Mouse (Mus musculus) CH12.LX (cell line): Measurements from ENCODE around the gene Mfsd4b5. TPM values are rescaled to one million over a fixed set of nuclear protein-coding genes. Genes with fewer than 3 reads are reported as not detected.

Experiments used
- DNase-seq: peaks from one replicate; pipeline ENCODE4 v3.0.0-alpha.2; 2013; ENCODE audit errors: extremely low read depth
- H3K27ac ChIP-seq: 2 replicates; pipeline ENCODE4 v1.5.1; 2012; ENCODE audit warnings: low read depth, mild to moderate bottlenecking, control low read depth, moderate library complexity; ENCODE audit not compliant: insufficient read depth
- H3K27me3 ChIP-seq: replicated peaks from 2 replicates; pipeline ENCODE3; 2012; ENCODE audit warnings: inconsistent platforms
- H3K36me3 ChIP-seq, 2 experiments: replicated peaks in 1 of 2; 2 replicates each; pipeline versions ENCODE3 to v1.6.1; 2012; ENCODE audit warnings: inconsistent platforms in 1 of 2, low read length in 1 of 2, mild to moderate bottlenecking in 1 of 2, mixed read lengths in 1 of 2, moderate library complexity in 1 of 2; ENCODE audit not compliant: control insufficient read depth in 1 of 2, insufficient read depth in 1 of 2
- H3K4me1 ChIP-seq, 2 experiments: 2 replicates each; pipeline ENCODE4 v1.6.1; 2012; ENCODE audit warnings: inconsistent platforms in 1 of 2, moderate library complexity in 1 of 2; ENCODE audit not compliant: insufficient read depth in 2 of 2, control insufficient read depth in 1 of 2
- H3K4me2 ChIP-seq: 2 replicates; pipeline ENCODE4 v1.6.1; 2012; ENCODE audit warnings: low read depth, mild to moderate bottlenecking, control low read depth; ENCODE audit not compliant: poor library complexity, insufficient read depth, severe bottlenecking
- H3K4me3 ChIP-seq, 3 experiments: fragments of 150-350 bp in 1 of 3; sonication (generic) in 1 of 3; replicated peaks in 1 of 3; 2 replicates each; pipeline versions ENCODE3 to v1.5.1; 2011 to 2012; ENCODE audit warnings: low read depth in 2 of 3, low read length in 2 of 3, mild to moderate bottlenecking in 2 of 3, moderate library complexity in 2 of 3, control low read depth in 1 of 3, improper control_type of control experiment in 1 of 3, inconsistent platforms in 1 of 3, mixed read lengths in 1 of 3; ENCODE audit not compliant: poor library complexity in 1 of 3
- H3K79me2 ChIP-seq: replicated peaks from 2 replicates; pipeline ENCODE4 v1.6.1; 2012; ENCODE audit warnings: mild to moderate bottlenecking, moderate library complexity; ENCODE audit not compliant: control insufficient read depth, poor library complexity, insufficient read depth, severe bottlenecking; ENCODE audit errors: extremely low read depth
- H3K9ac ChIP-seq: 2 replicates; pipeline ENCODE4 v1.6.1; 2012; ENCODE audit warnings: low read depth, mild to moderate bottlenecking, control low read depth, moderate library complexity; ENCODE audit not compliant: insufficient read depth
- H3K9me3 ChIP-seq: replicated peaks from 2 replicates; pipeline ENCODE3; 2012; ENCODE audit warnings: low read length, inconsistent platforms, mixed read lengths
- JUND ChIP-seq: conservative IDR thresholded peaks from 2 replicates; pipeline ENCODE4 v1.6.1; 2011; ENCODE audit warnings: low read depth, low read length, improper control_type of control experiment
- KAT2A ChIP-seq: IDR thresholded peaks from 2 replicates; pipeline ENCODE4 v1.6.1; 2012; ENCODE audit warnings: low read length, improper control_type of control experiment, inconsistent platforms; ENCODE audit not compliant: insufficient replicate concordance
- MAZ ChIP-seq: IDR thresholded peaks from 2 replicates; pipeline ENCODE4 v1.6.1; 2012; ENCODE audit warnings: low read depth, mild to moderate bottlenecking, inconsistent platforms, low read length, improper control_type of control experiment, moderate library complexity
- MEF2A ChIP-seq: IDR thresholded peaks from 2 replicates; pipeline ENCODE4 v1.6.1; 2014; ENCODE audit warnings: low read depth, mild to moderate bottlenecking, inconsistent platforms, low read length, improper control_type of control experiment, borderline replicate concordance
- MXI1 ChIP-seq: IDR thresholded peaks from 2 replicates; pipeline ENCODE4 v1.6.1; 2011; ENCODE audit warnings: mild to moderate bottlenecking, low read depth, low read length, improper control_type of control experiment
- NELFE ChIP-seq: IDR thresholded peaks from 2 replicates; pipeline ENCODE4 v1.6.1; 2011; ENCODE audit warnings: low read depth, low read length, improper control_type of control experiment
- NRF1 ChIP-seq: IDR thresholded peaks from 2 replicates; pipeline ENCODE4 v1.6.1; 2014; ENCODE audit warnings: low read depth, mild to moderate bottlenecking, inconsistent platforms, low read length, improper control_type of control experiment, moderate library complexity
- POLR2AphosphoS2 ChIP-seq: IDR thresholded peaks from 2 replicates; pipeline ENCODE4 v1.6.1; 2011; ENCODE audit warnings: low read depth, low read length, improper control_type of control experiment
- RCOR1 ChIP-seq: conservative IDR thresholded peaks from 2 replicates; pipeline ENCODE4 v1.6.1; 2012; ENCODE audit warnings: low read depth, mild to moderate bottlenecking, inconsistent platforms, low read length, improper control_type of control experiment
- SIN3A ChIP-seq: IDR thresholded peaks from 2 replicates; pipeline ENCODE4 v1.6.1; 2012; ENCODE audit warnings: low read length, improper control_type of control experiment, inconsistent platforms
- TCF12 ChIP-seq: IDR thresholded peaks from 2 replicates; pipeline ENCODE4 v1.6.1; 2014; ENCODE audit warnings: low read depth, mild to moderate bottlenecking, inconsistent platforms, low read length, improper control_type of control experiment
- USF1 ChIP-seq: IDR thresholded peaks from 2 replicates; pipeline ENCODE4 v1.6.1; 2014; ENCODE audit warnings: low read depth, mild to moderate bottlenecking, inconsistent platforms, low read length, improper control_type of control experiment
- USF2 ChIP-seq: conservative IDR thresholded peaks from 2 replicates; pipeline ENCODE4 v1.6.1; 2011; ENCODE audit warnings: low read depth, low read length, improper control_type of control experiment
- ZC3H11A ChIP-seq: IDR thresholded peaks from 2 replicates; pipeline ENCODE4 v1.6.1; 2012; ENCODE audit warnings: low read depth, mild to moderate bottlenecking, inconsistent platforms, low read length, improper control_type of control experiment
- dilution Hi-C: fragments of 300-500 bp; cut with MboI; formaldehyde crosslinking; loops from 2 replicates; pipeline ENCODE4 v1.14.3; 2020; ENCODE audit warnings: low sequenced_read_pairs; ENCODE audit not compliant: extremely low pct_unique_long_range_greater_than_20kb, extremely low pct_ligation_motif_present
- in situ Hi-C: fragments of 300-500 bp; cut with MboI; formaldehyde crosslinking; loops from 3 replicates; pipeline ENCODE4 v1.14.3; 2019; ENCODE audit warnings: low sequenced_read_pairs, low pct_ligation_motif_present, low pct_unique_long_range_greater_than_20kb, mixed read lengths
- polyA plus RNA-seq: library from polyadenylated mRNA; unstranded; fragments of >175 nt; gene quantifications from 2 replicates; pipeline ENCODE4 v1.2.1, GENCODE M21; 2012; ENCODE audit warnings: low read depth; ENCODE audit not compliant: insufficient read length
- total RNA-seq, 2 experiments: library from RNA; depleted of rRNA; stranded (reverse); fragments of 300-350 nt in 1 of 2; fragments of >200 nt in 1 of 2; gene quantifications; 2 replicates each; pipeline ENCODE4 v1.2.3; 2012 to 2014

The Mfsd4b5 gene
- total and polyA plus RNA-seq, 3 experiments, result not detected

- Histone ChIP-seq H3K27ac (no peak overlapping the region), H3K9me3 (peaks cover 2% of the 10 kb centered on the region), H3K9ac (no peak overlapping the region), H3K4me2 (no peak overlapping the region), H3K4me3 (no peak overlapping the region)
- in situ Hi-C loops (no loop called here), dilution Hi-C loops (no loop called here)
- TF ChIP-seq USF2, result no peak
- no peak for TF ChIP-seq USF1
- TF ChIP-seq NRF1, result no peak
- no peak for TF ChIP-seq POLR2AphosphoS2
- no peak for TF ChIP-seq NELFE
- no peak for TF ChIP-seq MEF2A
- no peak for TF ChIP-seq MAZ
- TF ChIP-seq SIN3A, result no peak
- no peak for TF ChIP-seq JUND
- TF ChIP-seq, all 38 proteins: peak for 0
- DNase-seq, result no peak
- Histone ChIP-seq H3K36me3 (no peaks in the 10 kb centered on the region), H3K4me1 (no peaks in the 10 kb centered on the region), H3K27me3 (no peaks in the 10 kb centered on the region), H3K79me2 (no peaks in the 10 kb centered on the region)
These were observed 39.1 kb upstream of the Mfsd4b5 start for GRCm38 (mm10) chr10:40025560-40025959.

- Histone ChIP-seq H3K9me3 (peaks cover 2% of the 10 kb centered on the region), H3K4me3 (no peak within 1 kb of the TSS), H3K79me2 (no peaks in the 10 kb centered on the region), H3K9ac (no peak within 1 kb of the TSS), H3K36me3 (no peaks in the 10 kb centered on the region), H3K27me3 (no peaks in the 10 kb centered on the region), H3K4me1 (no peaks in the 10 kb centered on the region), H3K27ac (no peak within 1 kb of the TSS), H3K4me2 (no peak within 1 kb of the TSS)
- TF ChIP-seq ZC3H11A (no peak), TCF12 (no peak), KAT2A (no peak), RCOR1 (no peak), MXI1 (no peak), POLR2AphosphoS2 (no peak)
- DNase-seq, result peak; percentile 1
- dilution Hi-C loops, result no loop called here
- in situ Hi-C loops, result no loop called here
These were observed 38.3 kb upstream of the Mfsd4b5 start, which contains the start of gene Mfsd4b1 for GRCm38 (mm10) chr10:40024554-40025428. Mfsd4b1 (minus strand) TSS chr10:40025268.
